Mouse (Mus musculus) cerebellum, adult 2 months (tissue): ENCODE measurements around the gene Mast2.

Experiments used
- CTCF ChIP-seq: fragments of 200-500 bp; IDR thresholded peaks from 2 replicates; pipeline ENCODE4 v1.5.1; 2011; ENCODE audit warnings: low read depth, mild to moderate bottlenecking, control low read depth, low read length, moderate library complexity, borderline replicate concordance; ENCODE audit not compliant: insufficient read depth
- POLR2A ChIP-seq: fragments of 200-500 bp; IDR thresholded peaks from 2 replicates; pipeline ENCODE4 v1.6.1; 2011; ENCODE audit warnings: low read length, control low read depth, borderline replicate concordance; ENCODE audit not compliant: insufficient read depth

- TF ChIP-seq CTCF (no peak), POLR2A (no peak)
These were observed 2.0 kb downstream of the Mast2 start for GRCm38 (mm10) chr4:116461943-116462342.
